Mouse (Mus musculus) urinary bladder, adult 2 months (tissue): ENCODE measurements around the gene Htra3. TPM values are rescaled to one million over a fixed set of nuclear protein-coding genes. Genes with fewer than 3 reads are reported as not detected.

ENCODE experiments used
- DNase-seq: peaks from one replicate; pipeline ENCODE4 v3.0.0; 2022; ENCODE audit warnings: low spot score
- polyA plus RNA-seq: library from polyadenylated mRNA; depleted of rRNA; stranded (reverse); fragments of >200 nt; gene quantifications from 2 replicates; pipeline ENCODE4 v1.2.3, GENCODE M21; 2012; rRNA removed

Htra3 gene
- 90.2 and 126 TPM in 2 replicates for polyA plus RNA-seq

GRCm38 (mm10) chr5:35679256-35680155 is at the start of gene Htra3:
Gene Htra3 (minus strand): TSS chr5:35679782.
- DNase-seq: no peak

GRCm38 (mm10) chr5:35728957-35729460 is 49.4 kb upstream of the Htra3 start:
- DNase-seq: peak; percentile 41

- no peak for DNase-seq
These were observed 48.9 kb upstream of the Htra3 start for GRCm38 (mm10) chr5:35728344-35728956.

- DNase-seq: no peak
These were observed 47.9 kb upstream of the Htra3 start for GRCm38 (mm10) chr5:35727447-35727846.

- DNase-seq: no peak
These were observed 46.3 kb upstream of the Htra3 start for GRCm38 (mm10) chr5:35725840-35726239.

- no peak for DNase-seq
These were observed 44.3 kb upstream of the Htra3 start for GRCm38 (mm10) chr5:35723900-35724299.

- DNase-seq: no peak
These were observed 43.1 kb upstream of the Htra3 start for GRCm38 (mm10) chr5:35722654-35723053.

- no peak for DNase-seq
These were observed 42.4 kb upstream of the Htra3 start for GRCm38 (mm10) chr5:35721933-35722332.

- DNase-seq: no peak
These were observed 40.3 kb upstream of the Htra3 start for GRCm38 (mm10) chr5:35719880-35720279.

GRCm38 (mm10) chr5:35719343-35719742 is 39.8 kb upstream of the Htra3 start:
- no peak for DNase-seq

- DNase-seq: no peak
These were observed 39.2 kb upstream of the Htra3 start for GRCm38 (mm10) chr5:35718817-35719216.

GRCm38 (mm10) chr5:35717946-35718345 is 38.4 kb upstream of the Htra3 start:
- no peak for DNase-seq

- DNase-seq: no peak
These were observed 37.9 kb upstream of the Htra3 start for GRCm38 (mm10) chr5:35717455-35717854.

GRCm38 (mm10) chr5:35713649-35714354 is 34.2 kb upstream of the Htra3 start:
- DNase-seq: no peak

- no peak for DNase-seq
These were observed 32.9 kb upstream of the Htra3 start for GRCm38 (mm10) chr5:35712517-35712916.

GRCm38 (mm10) chr5:35710931-35711330 is 31.3 kb upstream of the Htra3 start:
- DNase-seq: no peak

GRCm38 (mm10) chr5:35710481-35710880 is 30.9 kb upstream of the Htra3 start:
- DNase-seq: no peak

- no peak for DNase-seq
These were observed 25.8 kb upstream of the Htra3 start for GRCm38 (mm10) chr5:35705411-35705810.

GRCm38 (mm10) chr5:35703814-35704213 is 24.2 kb upstream of the Htra3 start:
- DNase-seq: no peak

GRCm38 (mm10) chr5:35703183-35703582 is 23.6 kb upstream of the Htra3 start:
- no peak for DNase-seq

GRCm38 (mm10) chr5:35702582-35703140 is 23.1 kb upstream of the Htra3 start:
- no peak for DNase-seq

GRCm38 (mm10) chr5:35701042-35701441 is 21.5 kb upstream of the Htra3 start:
- peak; percentile 62 for DNase-seq
